Mouse (Mus musculus): ENCODE measurements around the gene Gm10160. TPM values are rescaled to one million over a fixed set of nuclear protein-coding genes. Genes with fewer than 3 reads are reported as not detected.

The Gm10160 gene
- polyA plus RNA-seq, 1 experiment, result not detected

- Histone ChIP-seq H3K4me1 (ENCODE audit: control insufficient read depth, insufficient read depth, low read length) (no peaks in the 10 kb centered on the region), H3K4me3 (ENCODE audit: insufficient read depth, low read length) (0 out of 2 replicates have a peak overlapping the region, but pooled peaks have one; percentile 56), H3K27ac (ENCODE audit: insufficient read depth, low read length) (no peak overlapping the region)
- no peak for TF ChIP-seq CTCF (IDR thresholded peaks at IDR 0.05; ENCODE audit: borderline replicate concordance, insufficient read depth, low read length)
- no peak for TF ChIP-seq POLR2A (IDR thresholded peaks at IDR 0.05; ENCODE audit: low read depth, low read length)
Observed at GRCm38 (mm10) chr7:81860071-81860470, 4.5 kb upstream of the Gm10160 start.

- H3K4me3 ChIP-seq (ENCODE audit: insufficient read depth, low read length), result peak within 1 kb of the TSS; percentile 56
- no peak for TF ChIP-seq CTCF (IDR thresholded peaks at IDR 0.05; ENCODE audit: borderline replicate concordance, insufficient read depth, low read length)
- TF ChIP-seq POLR2A (IDR thresholded peaks at IDR 0.05; ENCODE audit: low read depth, low read length), result no peak
- no peak within 1 kb of the TSS for H3K27ac ChIP-seq (ENCODE audit: insufficient read depth, low read length)
- H3K4me1 ChIP-seq (ENCODE audit: control insufficient read depth, insufficient read depth, low read length), result no peaks in the 10 kb centered on the region
Observed at GRCm38 (mm10) chr7:81858968-81859721, 3.6 kb upstream of the Gm10160 start, which contains the start of gene Tm6sf1. Gene Tm6sf1 (plus strand): TSS chr7:81859001.

- Histone ChIP-seq H3K27ac (ENCODE audit: insufficient read depth, low read length) (no peak overlapping the region), H3K4me3 (ENCODE audit: insufficient read depth, low read length) (no peak overlapping the region), H3K4me1 (ENCODE audit: control insufficient read depth, insufficient read depth, low read length) (no peaks in the 10 kb centered on the region)
- TF ChIP-seq CTCF (IDR thresholded peaks at IDR 0.05; ENCODE audit: borderline replicate concordance, insufficient read depth, low read length) (no peak), POLR2A (IDR thresholded peaks at IDR 0.05; ENCODE audit: low read depth, low read length) (no peak)
Observed at GRCm38 (mm10) chr7:81858236-81858635, 2.6 kb upstream of the Gm10160 start.

- no peak for TF ChIP-seq CTCF (IDR thresholded peaks at IDR 0.05; ENCODE audit: borderline replicate concordance, insufficient read depth, low read length)
- TF ChIP-seq POLR2A (IDR thresholded peaks at IDR 0.05; ENCODE audit: low read depth, low read length), result no peak
- H3K4me1 ChIP-seq (ENCODE audit: control insufficient read depth, insufficient read depth, low read length), result no peaks in the 10 kb centered on the region
- no peak overlapping the region for H3K4me3 ChIP-seq (ENCODE audit: insufficient read depth, low read length)
- H3K27ac ChIP-seq (ENCODE audit: insufficient read depth, low read length), result no peak overlapping the region
Observed at GRCm38 (mm10) chr7:81856221-81856620, 627 bp upstream of the Gm10160 start.

GRCm38 (mm10) chr7:81854568-81855307 lies 856 bp downstream of the Gm10160 start:
- TF ChIP-seq POLR2A (IDR thresholded peaks at IDR 0.05; ENCODE audit: low read depth, low read length), result no peak
- no peak for TF ChIP-seq CTCF (IDR thresholded peaks at IDR 0.05; ENCODE audit: borderline replicate concordance, insufficient read depth, low read length)
- Histone ChIP-seq H3K27ac (ENCODE audit: insufficient read depth, low read length) (no peak overlapping the region), H3K4me3 (ENCODE audit: insufficient read depth, low read length) (no peak overlapping the region), H3K4me1 (ENCODE audit: control insufficient read depth, insufficient read depth, low read length) (no peaks in the 10 kb centered on the region)

GRCm38 (mm10) chr7:81851706-81852105 lies 3.9 kb downstream of the Gm10160 start:
- Histone ChIP-seq H3K27ac (ENCODE audit: insufficient read depth, low read length) (no peak overlapping the region), H3K4me3 (ENCODE audit: insufficient read depth, low read length) (no peak overlapping the region), H3K4me1 (ENCODE audit: control insufficient read depth, insufficient read depth, low read length) (no peaks in the 10 kb centered on the region)
- TF ChIP-seq POLR2A (IDR thresholded peaks at IDR 0.05; ENCODE audit: low read depth, low read length) (no peak), CTCF (IDR thresholded peaks at IDR 0.05; ENCODE audit: borderline replicate concordance, insufficient read depth, low read length) (no peak)

- TF ChIP-seq POLR2A (IDR thresholded peaks at IDR 0.05; ENCODE audit: low read depth, low read length) (no peak), CTCF (IDR thresholded peaks at IDR 0.05; ENCODE audit: borderline replicate concordance, insufficient read depth, low read length) (no peak)
- no peaks in the 10 kb centered on the region for H3K4me1 ChIP-seq (ENCODE audit: control insufficient read depth, insufficient read depth, low read length)
- no peak overlapping the region for H3K27ac ChIP-seq (ENCODE audit: insufficient read depth, low read length)
- H3K4me3 ChIP-seq (ENCODE audit: insufficient read depth, low read length), result no peak overlapping the region
Observed at GRCm38 (mm10) chr7:81850171-81850570, 5.4 kb downstream of the Gm10160 start.

- Histone ChIP-seq H3K27ac (ENCODE audit: insufficient read depth, low read length) (no peak overlapping the region), H3K4me3 (ENCODE audit: insufficient read depth, low read length) (no peak overlapping the region), H3K4me1 (ENCODE audit: control insufficient read depth, insufficient read depth, low read length) (no peaks in the 10 kb centered on the region)
- TF ChIP-seq POLR2A (IDR thresholded peaks at IDR 0.05; ENCODE audit: low read depth, low read length) (no peak), CTCF (IDR thresholded peaks at IDR 0.05; ENCODE audit: borderline replicate concordance, insufficient read depth, low read length) (no peak)
Observed at GRCm38 (mm10) chr7:81849633-81850032, 6.0 kb downstream of the Gm10160 start.

GRCm38 (mm10) chr7:81849214-81849613 lies 6.4 kb downstream of the Gm10160 start:
- Histone ChIP-seq H3K4me1 (ENCODE audit: control insufficient read depth, insufficient read depth, low read length) (no peaks in the 10 kb centered on the region), H3K27ac (ENCODE audit: insufficient read depth, low read length) (no peak overlapping the region)

GRCm38 (mm10) chr7:81847777-81848176 lies 7.8 kb downstream of the Gm10160 start:
- H3K4me1 ChIP-seq (ENCODE audit: control insufficient read depth, insufficient read depth, low read length), result no peaks in the 10 kb centered on the region
- no peak overlapping the region for H3K4me3 ChIP-seq (ENCODE audit: insufficient read depth, low read length)
- H3K27ac ChIP-seq (ENCODE audit: insufficient read depth, low read length), result no peak overlapping the region
- no peak for TF ChIP-seq CTCF (IDR thresholded peaks at IDR 0.05; ENCODE audit: borderline replicate concordance, insufficient read depth, low read length)
- no peak for TF ChIP-seq POLR2A (IDR thresholded peaks at IDR 0.05; ENCODE audit: low read depth, low read length)

More at GRCm38 (mm10) chr7:81849214-81849613, 6.4 kb downstream of the Gm10160 start:
- H3K4me3 ChIP-seq (ENCODE audit: insufficient read depth, low read length), result no peak overlapping the region
- TF ChIP-seq POLR2A (IDR thresholded peaks at IDR 0.05; ENCODE audit: low read depth, low read length) (no peak), CTCF (IDR thresholded peaks at IDR 0.05; ENCODE audit: borderline replicate concordance, insufficient read depth, low read length) (no peak)
